Mouse (Mus musculus): Measurements from ENCODE around the gene Zfyve16. TPM values are rescaled to one million over a fixed set of nuclear protein-coding genes. Genes with fewer than 3 reads are reported as not detected.

The Zfyve16 gene
- total RNA-seq, 2 experiments from 2014 or later, result 15.4 to 21.7 TPM

DNA sequence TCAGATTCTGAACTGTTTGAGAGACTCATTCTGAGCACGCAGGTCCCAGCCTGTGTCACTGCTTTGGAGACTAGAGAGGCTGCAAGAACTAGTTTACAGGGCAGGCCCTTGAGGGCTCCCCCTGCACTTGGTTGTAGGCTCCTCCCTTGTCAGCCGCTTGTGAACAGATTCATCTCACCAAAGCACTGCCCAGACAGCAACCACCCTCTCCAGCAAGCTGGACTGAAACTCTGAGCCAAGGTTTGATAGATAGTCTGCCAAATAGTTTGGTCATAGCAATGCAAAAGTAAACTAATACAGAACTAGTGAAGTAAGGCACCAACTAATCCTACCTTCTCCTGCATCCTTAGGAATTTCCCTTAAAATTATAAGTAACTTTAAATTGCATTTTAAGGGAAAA, 60.5 kb downstream of the Zfyve16 start:
- no peak for DNase-seq (ENCODE audit: extremely low spot score in 1 of 2, low spot score in 1 of 2)

- DNase-seq (ENCODE audit: extremely low spot score in 1 of 2, low spot score in 1 of 2), result no peak
These were observed 61.3 kb downstream of the Zfyve16 start for GRCm38 (mm10) chr13:92469381-92469780.

DNA sequence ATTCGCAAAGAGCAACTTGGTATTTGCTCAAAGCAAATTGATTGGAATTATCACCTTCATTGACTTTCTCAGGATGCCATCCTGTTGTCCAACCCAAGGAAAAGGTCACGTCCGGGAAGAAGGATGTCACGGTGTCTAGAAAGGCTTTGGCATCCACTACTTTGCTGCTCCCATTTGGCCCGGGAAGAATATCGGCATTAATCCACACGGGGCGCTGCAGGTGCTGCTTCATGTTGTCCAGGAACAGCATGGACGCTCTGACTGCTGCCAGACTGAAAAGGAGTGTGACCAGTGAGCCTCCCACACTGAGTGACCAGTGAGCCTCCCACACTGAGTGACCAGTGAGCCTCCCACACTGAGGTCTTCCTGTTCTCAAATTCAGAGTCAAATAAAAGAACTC, 62.8 kb downstream of the Zfyve16 start:
- DNase-seq (ENCODE audit: extremely low spot score in 1 of 2, low spot score in 1 of 2), result no peak

DNA sequence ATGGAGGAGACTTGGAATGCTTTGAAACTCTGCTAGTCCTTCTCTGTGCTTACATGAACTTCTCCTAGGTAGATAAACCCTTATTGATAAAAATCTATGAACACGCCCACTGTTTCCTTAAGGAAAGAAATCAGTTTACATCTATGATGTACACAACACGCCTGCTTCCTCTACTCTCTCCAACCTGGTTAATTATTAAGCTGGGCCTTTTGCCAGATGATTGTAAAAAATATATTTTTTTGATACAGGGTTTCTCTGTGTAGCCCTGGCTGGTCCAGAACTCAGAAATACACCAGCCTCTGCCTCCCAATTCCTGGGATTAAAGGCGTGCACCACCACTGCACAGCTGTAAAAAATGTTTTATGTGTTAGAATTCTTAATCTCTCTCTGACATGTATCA, 66.0 kb downstream of the Zfyve16 start:
- DNase-seq (ENCODE audit: extremely low spot score in 1 of 2, low spot score in 1 of 2), result no peak

DNA sequence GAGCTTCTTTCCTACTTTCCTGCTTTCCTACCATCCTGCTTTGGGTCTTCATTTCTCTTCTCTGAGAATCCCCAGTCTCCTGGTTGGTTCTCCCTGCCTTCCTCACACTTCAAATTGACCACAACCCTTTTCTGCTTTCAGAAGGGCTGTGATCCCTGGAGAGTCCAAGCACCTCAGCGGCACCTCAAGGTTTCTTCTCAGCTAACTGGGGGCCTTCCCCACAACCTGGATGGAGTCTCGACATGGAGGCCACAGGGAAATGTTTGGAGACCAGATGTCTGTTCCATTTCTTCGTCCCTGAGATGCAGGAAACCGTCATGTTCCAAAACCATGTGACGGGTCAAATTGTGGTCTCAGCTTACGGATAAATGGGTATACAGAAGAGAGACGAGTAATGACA, 83.8 kb downstream of the Zfyve16 start:
- no peak for DNase-seq (ENCODE audit: extremely low spot score in 1 of 2, low spot score in 1 of 2)

DNA sequence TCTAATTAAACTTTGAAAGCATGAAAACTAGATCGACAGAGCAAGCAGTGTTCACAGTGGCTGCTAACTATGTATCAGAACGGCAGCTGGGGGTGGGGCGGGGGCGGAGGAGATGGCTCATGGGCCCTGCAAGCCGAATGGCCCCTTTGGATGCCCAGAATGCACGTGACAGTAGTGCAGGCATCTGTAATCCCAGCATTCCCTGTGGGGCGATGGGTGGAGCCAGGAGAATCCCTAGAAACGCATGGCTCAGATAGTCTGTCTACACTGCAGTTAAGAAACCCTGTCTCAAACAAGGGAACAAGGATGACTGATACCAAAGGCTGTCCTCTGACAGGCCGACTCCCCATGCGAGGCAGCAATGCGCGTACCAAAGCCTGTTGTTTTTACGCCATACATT, 90.4 kb downstream of the Zfyve16 start:
- no peak for DNase-seq (ENCODE audit: extremely low spot score in 1 of 2, low spot score in 1 of 2)

GRCm38 (mm10) chr13:92438656-92439055, 92.0 kb downstream of the Zfyve16 start:
- DNase-seq (ENCODE audit: extremely low spot score in 1 of 2, low spot score in 1 of 2), result no peak

Other genes starting within 250 kb of the Zfyve16 start
- not detected for gene Gm20379, start 224.9 kb downstream of the Zfyve16 start, total RNA-seq (2021)
- 1 to 10 TPM; 1.3 to 1.8 TPM for gene Dhfr, start 176.1 kb downstream of the Zfyve16 start, total RNA-seq (2021)
- 10 to 100 TPM; 20.8 to 26.5 TPM for gene Msh3, start 175.9 kb downstream of the Zfyve16 start, total RNA-seq (2021)
- 10 to 100 TPM; 13.7 to 14.2 TPM for gene Ankrd34b, start 105.0 kb downstream of the Zfyve16 start, total RNA-seq (2021)
- gene Fam151b, start 46.9 kb downstream of the Zfyve16 start, total RNA-seq (2021), result 10 to 100 TPM; 10.4 to 11.6 TPM
- not detected for gene Spz1, start 45.3 kb upstream of the Zfyve16 start, total RNA-seq (2021)
- gene Serinc5, start 80.2 kb upstream of the Zfyve16 start, total RNA-seq (2021), result 10 to 100 TPM; 71.1 to 78.5 TPM

All from layer of hippocampus, postnatal 25 days (tissue).